Mouse (Mus musculus) C2C12 (cell line): ENCODE measurements at regions not wholly inside any gene's neighbourhood (a gene's known extent, or its start where the extent isn't known, plus 50 kb on each side); places are given as distances from the start of the nearest gene placed in this dataset.

Experiments used
- H3K27me3 ChIP-seq: one replicate; pipeline ENCODE4 v1.6.1; 2011; ENCODE audit not compliant: control insufficient read depth, insufficient read depth, insufficient read length
- H3K36me3 ChIP-seq: one replicate; pipeline ENCODE4 v1.6.1; 2011; ENCODE audit not compliant: control insufficient read depth, insufficient read depth
- H3K4me3 ChIP-seq: one replicate; pipeline ENCODE4 v1.5.1; 2011; ENCODE audit warnings: mild to moderate bottlenecking, control low read depth; ENCODE audit not compliant: poor library complexity, insufficient read depth, severe bottlenecking
- H3K79me2 ChIP-seq: one replicate; pipeline ENCODE4 v1.6.1; 2011; ENCODE audit not compliant: control insufficient read depth, insufficient read depth
- H3K79me3 ChIP-seq: one replicate; pipeline ENCODE4 v1.6.1; 2011; ENCODE audit warnings: low read depth, control low read depth
- H3ac ChIP-seq: one replicate; pipeline ENCODE3; 2011; ENCODE audit warnings: low read depth; ENCODE audit not compliant: control insufficient read depth, insufficient read length
- CEBPB ChIP-seq: IDR thresholded peaks from one replicate; pipeline ENCODE4 v1.6.1; 2011; ENCODE audit warnings: low read depth, mild to moderate bottlenecking, control low read depth, moderate library complexity
- CTCF ChIP-seq: IDR thresholded peaks from one replicate; pipeline ENCODE4 v1.5.1; 2011; ENCODE audit not compliant: control insufficient read depth, insufficient read depth, insufficient read length
- FOSL1 ChIP-seq: IDR thresholded peaks from one replicate; pipeline ENCODE4 v1.8.0; 2011; ENCODE audit warnings: mild to moderate bottlenecking, low read length; ENCODE audit not compliant: poor library complexity, insufficient read depth, severe bottlenecking
- MAX ChIP-seq: IDR thresholded peaks from one replicate; pipeline ENCODE4 v1.6.1; 2011; ENCODE audit warnings: mild to moderate bottlenecking, control low read depth
- MYOD1 ChIP-seq: IDR thresholded peaks from one replicate; pipeline ENCODE4 v1.6.1; 2011; ENCODE audit warnings: low read depth; ENCODE audit not compliant: control insufficient read depth, insufficient read length
- MYOG ChIP-seq: IDR thresholded peaks from one replicate; pipeline ENCODE4 v1.6.1; 2011; ENCODE audit not compliant: control insufficient read depth, insufficient read length; ENCODE audit errors: extremely low read depth
- USF1 ChIP-seq: IDR thresholded peaks from one replicate; pipeline ENCODE4 v1.6.1; 2011; ENCODE audit warnings: low read depth, mild to moderate bottlenecking, control low read depth, moderate library complexity

- Histone ChIP-seq H3K4me3 (no peak overlapping the region), H3K36me3 (no peaks in the 10 kb centered on the region), H3K79me3 (no peaks in the 10 kb centered on the region), H3ac (no peak overlapping the region), H3K27me3 (no peaks in the 10 kb centered on the region), H3K79me2 (no peaks in the 10 kb centered on the region)
- no peak for TF ChIP-seq USF1
- TF ChIP-seq CEBPB = no peak
- no peak for TF ChIP-seq MAX
- no peak for TF ChIP-seq CTCF
Measured at GRCm38 (mm10) chr12:51001722-51002592, 345.9 kb upstream of the G2e3 start.

DNA sequence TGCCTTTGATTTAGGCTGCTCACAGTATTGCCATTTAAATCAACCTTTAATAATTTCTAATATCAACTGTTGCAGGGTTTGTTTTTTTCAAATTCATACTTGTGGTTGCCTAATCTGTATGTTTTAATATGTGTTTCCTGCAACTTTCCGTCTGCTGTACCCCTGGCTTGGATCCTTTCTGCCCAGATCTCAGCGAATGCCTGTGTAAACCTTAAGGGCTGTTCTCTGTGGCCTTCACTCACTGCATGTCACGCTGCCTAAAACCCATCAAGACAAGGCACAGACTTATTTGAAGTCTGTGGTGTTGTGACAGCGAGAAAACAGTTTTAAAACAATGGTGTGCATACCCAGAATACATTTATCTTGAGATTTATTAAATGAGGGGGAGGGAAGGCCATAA is 346.8 kb upstream of the G2e3 start:
- TF ChIP-seq MYOD1 = no peak
- no peak for TF ChIP-seq MYOG
- no peak for TF ChIP-seq MAX
- TF ChIP-seq CEBPB = no peak
- no peak for TF ChIP-seq FOSL1
- no peak for TF ChIP-seq USF1
- no peak for TF ChIP-seq CTCF
- H3K36me3 ChIP-seq = no peaks in the 10 kb centered on the region
- no peaks in the 10 kb centered on the region for H3K27me3 ChIP-seq
- H3K4me3 ChIP-seq = no peak overlapping the region
- no peaks in the 10 kb centered on the region for H3K79me3 ChIP-seq
- H3K79me2 ChIP-seq = no peaks in the 10 kb centered on the region
- H3ac ChIP-seq = no peak overlapping the region

DNA sequence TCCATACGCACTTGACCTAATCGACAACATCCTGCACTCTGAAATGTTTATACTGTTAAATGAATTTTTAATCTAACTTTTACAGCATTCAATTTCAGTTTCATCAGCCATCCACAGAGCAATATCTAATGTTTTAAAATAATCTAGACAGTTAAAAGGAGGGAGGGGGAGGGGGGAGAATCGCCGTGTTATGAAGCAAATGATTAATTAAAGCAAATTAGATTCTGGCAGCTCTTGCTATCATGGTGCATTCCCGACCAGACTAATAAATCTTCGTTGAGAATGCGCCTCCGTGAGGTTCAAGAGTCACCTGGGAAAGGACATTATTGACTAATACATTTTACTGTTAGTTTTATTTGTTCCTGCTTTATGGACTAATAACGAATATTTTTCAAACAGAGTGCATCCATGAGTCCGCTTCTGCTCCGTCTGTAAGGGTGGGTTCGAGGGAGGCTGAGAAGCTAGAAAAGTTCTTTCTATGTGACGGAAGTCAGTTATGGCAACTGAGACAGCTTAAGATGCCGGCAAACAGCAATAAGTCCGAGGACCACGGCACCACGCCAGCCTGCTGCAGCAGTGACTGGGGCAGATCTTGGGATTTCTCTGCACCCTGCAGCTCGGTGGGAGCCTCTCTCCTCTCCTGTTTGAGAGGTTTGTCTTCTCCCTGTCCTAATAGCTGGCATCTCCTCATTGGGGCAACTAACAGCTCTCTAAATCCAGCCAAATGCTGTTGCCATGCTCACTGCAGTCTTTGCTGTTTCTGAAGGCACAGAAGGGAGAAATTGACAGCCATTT is 347.4 kb upstream of the G2e3 start:
- Histone ChIP-seq H3K4me3 (no peak overlapping the region), H3K36me3 (no peaks in the 10 kb centered on the region), H3ac (no peak overlapping the region), H3K27me3 (no peaks in the 10 kb centered on the region), H3K79me3 (no peaks in the 10 kb centered on the region), H3K79me2 (no peaks in the 10 kb centered on the region)
- TF ChIP-seq FOSL1 (no peak), CEBPB (no peak), MAX (no peak), CTCF (no peak), MYOD1 (no peak), MYOG (no peak), USF1 (no peak)

- Histone ChIP-seq H3K79me3 (no peaks in the 10 kb centered on the region), H3ac (no peak overlapping the region), H3K36me3 (no peaks in the 10 kb centered on the region), H3K27me3 (no peaks in the 10 kb centered on the region), H3K4me3 (no peak overlapping the region), H3K79me2 (no peaks in the 10 kb centered on the region)
- TF ChIP-seq USF1 (no peak), CEBPB (no peak), CTCF (no peak), FOSL1 (no peak), MYOG (no peak), MAX (no peak), MYOD1 (no peak)
Measured at GRCm38 (mm10) chr12:50999295-51000237, 348.3 kb upstream of the G2e3 start.

- H3K36me3 ChIP-seq = no peaks in the 10 kb centered on the region
- no peak for TF ChIP-seq MAX
- TF ChIP-seq MYOD1 = no peak
- TF ChIP-seq CEBPB = no peak
- no peak for TF ChIP-seq USF1
- TF ChIP-seq MYOG = no peak
- TF ChIP-seq CTCF = no peak
- no peak for TF ChIP-seq FOSL1
- no peaks in the 10 kb centered on the region for H3K79me2 ChIP-seq
Measured at GRCm38 (mm10) chr12:50995664-50996063, 346.8 kb upstream of the Prkd1 start.

More at GRCm38 (mm10) chr12:50995664-50996063, 346.8 kb upstream of the Prkd1 start:
- H3K27me3 ChIP-seq = no peaks in the 10 kb centered on the region
- no peaks in the 10 kb centered on the region for H3K79me3 ChIP-seq
- H3ac ChIP-seq = no peak overlapping the region
- no peak overlapping the region for H3K4me3 ChIP-seq
